Mouse (Mus musculus) CH12.LX (cell line): Measurements from ENCODE around the gene Slc25a26. TPM values are rescaled to one million over a fixed set of nuclear protein-coding genes. Genes with fewer than 3 reads are reported as not detected.
"Not testable (repeated sequence)": the region's sequence is repeated elsewhere in the genome, so short reads cannot be mapped to it uniquely, and the experiment has no call there.

Experiments
- DNase-seq: peaks from one replicate; pipeline ENCODE4 v3.0.0-alpha.2; 2013; ENCODE audit errors: extremely low read depth
- H3K27ac ChIP-seq: 2 replicates; pipeline ENCODE4 v1.5.1; 2012; ENCODE audit warnings: low read depth, mild to moderate bottlenecking, control low read depth, moderate library complexity; ENCODE audit not compliant: insufficient read depth
- H3K27me3 ChIP-seq: replicated peaks from 2 replicates; pipeline ENCODE3; 2012; ENCODE audit warnings: inconsistent platforms
- H3K36me3 ChIP-seq, 2 experiments: replicated peaks in 1 of 2; 2 replicates each; pipeline versions ENCODE3 to v1.6.1; 2012; ENCODE audit warnings: inconsistent platforms in 1 of 2, low read length in 1 of 2, mild to moderate bottlenecking in 1 of 2, mixed read lengths in 1 of 2, moderate library complexity in 1 of 2; ENCODE audit not compliant: control insufficient read depth in 1 of 2, insufficient read depth in 1 of 2
- H3K4me1 ChIP-seq, 2 experiments: 2 replicates each; pipeline ENCODE4 v1.6.1; 2012; ENCODE audit warnings: inconsistent platforms in 1 of 2, moderate library complexity in 1 of 2; ENCODE audit not compliant: insufficient read depth in 2 of 2, control insufficient read depth in 1 of 2
- H3K4me2 ChIP-seq: 2 replicates; pipeline ENCODE4 v1.6.1; 2012; ENCODE audit warnings: low read depth, mild to moderate bottlenecking, control low read depth; ENCODE audit not compliant: poor library complexity, insufficient read depth, severe bottlenecking
- H3K4me3 ChIP-seq, 3 experiments: fragments of 150-350 bp in 1 of 3; sonication (generic) in 1 of 3; replicated peaks in 1 of 3; 2 replicates each; pipeline versions ENCODE3 to v1.5.1; 2011 to 2012; ENCODE audit warnings: low read depth in 2 of 3, low read length in 2 of 3, mild to moderate bottlenecking in 2 of 3, moderate library complexity in 2 of 3, control low read depth in 1 of 3, improper control_type of control experiment in 1 of 3, inconsistent platforms in 1 of 3, mixed read lengths in 1 of 3; ENCODE audit not compliant: poor library complexity in 1 of 3
- H3K79me2 ChIP-seq: replicated peaks from 2 replicates; pipeline ENCODE4 v1.6.1; 2012; ENCODE audit warnings: mild to moderate bottlenecking, moderate library complexity; ENCODE audit not compliant: control insufficient read depth, poor library complexity, insufficient read depth, severe bottlenecking; ENCODE audit errors: extremely low read depth
- H3K9ac ChIP-seq: 2 replicates; pipeline ENCODE4 v1.6.1; 2012; ENCODE audit warnings: low read depth, mild to moderate bottlenecking, control low read depth, moderate library complexity; ENCODE audit not compliant: insufficient read depth
- H3K9me3 ChIP-seq: replicated peaks from 2 replicates; pipeline ENCODE3; 2012; ENCODE audit warnings: low read length, inconsistent platforms, mixed read lengths
- BHLHE40 ChIP-seq: IDR thresholded peaks from 2 replicates; pipeline ENCODE4 v1.6.1; 2011; ENCODE audit warnings: mild to moderate bottlenecking, low read depth, low read length, improper control_type of control experiment
- CHD2 ChIP-seq: IDR thresholded peaks from 2 replicates; pipeline ENCODE4 v1.6.1; 2011; ENCODE audit warnings: low read length, improper control_type of control experiment
- CTCF ChIP-seq, 2 experiments: IDR thresholded peaks in 1 of 2; conservative IDR thresholded peaks in 1 of 2; 2 replicates each; pipeline ENCODE4 v1.5.1; 2011 to 2012; ENCODE audit warnings: low read depth in 2 of 2, low read length in 2 of 2, improper control_type of control experiment in 1 of 2, inconsistent platforms in 1 of 2, mild to moderate bottlenecking in 1 of 2, moderate library complexity in 1 of 2
- E2F4 ChIP-seq: IDR thresholded peaks from 2 replicates; pipeline ENCODE4 v1.6.1; 2011; ENCODE audit warnings: low read depth, low read length, improper control_type of control experiment; ENCODE audit not compliant: insufficient replicate concordance
- ELF1 ChIP-seq: IDR thresholded peaks from 2 replicates; pipeline ENCODE4 v1.6.1; 2014; ENCODE audit warnings: low read depth, mild to moderate bottlenecking, inconsistent platforms, low read length, improper control_type of control experiment
- GABPA ChIP-seq: IDR thresholded peaks from 2 replicates; pipeline ENCODE4 v1.6.1; 2012; ENCODE audit warnings: low read depth, low read length, improper control_type of control experiment, inconsistent platforms; ENCODE audit not compliant: insufficient replicate concordance
- HCFC1 ChIP-seq: IDR thresholded peaks from 2 replicates; pipeline ENCODE4 v1.6.1; 2012; ENCODE audit warnings: low read depth, mild to moderate bottlenecking, inconsistent platforms, low read length, improper control_type of control experiment
- IRF4 ChIP-seq: IDR thresholded peaks from 2 replicates; pipeline ENCODE4 v1.6.1; 2014; ENCODE audit warnings: low read depth, mild to moderate bottlenecking, inconsistent platforms, low read length, improper control_type of control experiment
- JUN ChIP-seq: IDR thresholded peaks from 2 replicates; pipeline ENCODE4 v1.6.1; 2011; ENCODE audit warnings: low read depth, mild to moderate bottlenecking, low read length, improper control_type of control experiment, moderate library complexity; ENCODE audit not compliant: insufficient read depth
- MAFK ChIP-seq: IDR thresholded peaks from 2 replicates; pipeline ENCODE4 v1.6.1; 2011; ENCODE audit warnings: low read length, improper control_type of control experiment; ENCODE audit not compliant: insufficient replicate concordance
- MXI1 ChIP-seq: IDR thresholded peaks from 2 replicates; pipeline ENCODE4 v1.6.1; 2011; ENCODE audit warnings: mild to moderate bottlenecking, low read depth, low read length, improper control_type of control experiment
- MYC ChIP-seq: IDR thresholded peaks from 2 replicates; pipeline ENCODE4 v1.6.1; 2011; ENCODE audit warnings: low read depth, mild to moderate bottlenecking, improper control_type of control experiment, low read length
- NELFE ChIP-seq: IDR thresholded peaks from 2 replicates; pipeline ENCODE4 v1.6.1; 2011; ENCODE audit warnings: low read depth, low read length, improper control_type of control experiment
- PAX5 ChIP-seq: IDR thresholded peaks from 2 replicates; pipeline ENCODE4 v1.6.1; 2012; ENCODE audit warnings: low read length, inconsistent platforms, mixed read lengths
- POLR2A ChIP-seq: IDR thresholded peaks from 2 replicates; pipeline ENCODE4 v1.6.1; 2011; ENCODE audit warnings: low read depth, mild to moderate bottlenecking, improper control_type of control experiment, low read length
- POLR2AphosphoS2 ChIP-seq: IDR thresholded peaks from 2 replicates; pipeline ENCODE4 v1.6.1; 2011; ENCODE audit warnings: low read depth, low read length, improper control_type of control experiment
- RAD21 ChIP-seq: IDR thresholded peaks from 2 replicates; pipeline ENCODE4 v1.6.1; 2011; ENCODE audit warnings: low read depth, mild to moderate bottlenecking, low read length, improper control_type of control experiment, moderate library complexity
- RCOR1 ChIP-seq: conservative IDR thresholded peaks from 2 replicates; pipeline ENCODE4 v1.6.1; 2012; ENCODE audit warnings: low read depth, mild to moderate bottlenecking, inconsistent platforms, low read length, improper control_type of control experiment
- SIN3A ChIP-seq: IDR thresholded peaks from 2 replicates; pipeline ENCODE4 v1.6.1; 2012; ENCODE audit warnings: low read length, improper control_type of control experiment, inconsistent platforms
- TBP ChIP-seq: conservative IDR thresholded peaks from 2 replicates; pipeline ENCODE4 v1.6.1; 2011; ENCODE audit warnings: low read depth, low read length, improper control_type of control experiment
- TCF12 ChIP-seq: IDR thresholded peaks from 2 replicates; pipeline ENCODE4 v1.6.1; 2014; ENCODE audit warnings: low read depth, mild to moderate bottlenecking, inconsistent platforms, low read length, improper control_type of control experiment
- UBTF ChIP-seq: IDR thresholded peaks from 2 replicates; pipeline ENCODE4 v1.6.1; 2012; ENCODE audit warnings: low read depth, mild to moderate bottlenecking, inconsistent platforms, low read length, improper control_type of control experiment, moderate library complexity
- ZC3H11A ChIP-seq: IDR thresholded peaks from 2 replicates; pipeline ENCODE4 v1.6.1; 2012; ENCODE audit warnings: low read depth, mild to moderate bottlenecking, inconsistent platforms, low read length, improper control_type of control experiment
- ZMIZ1 ChIP-seq: IDR thresholded peaks from 2 replicates; pipeline ENCODE4 v1.6.1; 2012; ENCODE audit warnings: low read depth, mild to moderate bottlenecking, inconsistent platforms, low read length, improper control_type of control experiment
- ZNF384 ChIP-seq: IDR thresholded peaks from 2 replicates; pipeline ENCODE4 v1.6.1; 2012; ENCODE audit warnings: low read depth, low read length, improper control_type of control experiment, inconsistent platforms
- dilution Hi-C: fragments of 300-500 bp; cut with MboI; formaldehyde crosslinking; loops from 2 replicates; pipeline ENCODE4 v1.14.3; 2020; ENCODE audit warnings: low sequenced_read_pairs; ENCODE audit not compliant: extremely low pct_unique_long_range_greater_than_20kb, extremely low pct_ligation_motif_present
- in situ Hi-C: fragments of 300-500 bp; cut with MboI; formaldehyde crosslinking; loops from 3 replicates; pipeline ENCODE4 v1.14.3; 2019; ENCODE audit warnings: low sequenced_read_pairs, low pct_ligation_motif_present, low pct_unique_long_range_greater_than_20kb, mixed read lengths
- polyA plus RNA-seq: library from polyadenylated mRNA; unstranded; fragments of >175 nt; gene quantifications from 2 replicates; pipeline ENCODE4 v1.2.1, GENCODE M21; 2012; ENCODE audit warnings: low read depth; ENCODE audit not compliant: insufficient read length
- total RNA-seq, 2 experiments: library from RNA; depleted of rRNA; stranded (reverse); fragments of 300-350 nt in 1 of 2; fragments of >200 nt in 1 of 2; gene quantifications; 2 replicates each; pipeline ENCODE4 v1.2.3; 2012 to 2014

Slc25a26 gene
- total and polyA plus RNA-seq, 3 experiments, result 5.5 to 9.9 (median 5.9) TPM

- H3K79me2 ChIP-seq, result no peaks in the 10 kb centered on the region
- H3K4me1 ChIP-seq, result peaks cover 2 to 7% of the 10 kb centered on the region in 2 experiments; a peak in 2 of 4 replicates
- peaks cover 5% of the 10 kb centered on the region for H3K9me3 ChIP-seq
- in situ Hi-C loops, result no loop called here
- H3K36me3 ChIP-seq, result peaks cover 0 to 15% of the 10 kb centered on the region in 2 experiments
- no peak overlapping the region for H3K4me2 ChIP-seq
- no peak overlapping the region for H3K9ac ChIP-seq
- TF ChIP-seq CHD2 (no peak), MYC (no peak), RCOR1 (no peak), UBTF (no peak), POLR2A (no peak), PAX5 (no peak), ZC3H11A (no peak), MXI1 (no peak), RAD21 (no peak), JUN (no peak), TCF12 (no peak), NELFE (no peak), ELF1 (no peak), E2F4 (no peak), ZNF384 (no peak), GABPA (no peak), MAFK (no peak), HCFC1 (no peak), CTCF (conservative IDR thresholded peaks at IDR 0.05 in 1 of 2, IDR thresholded peaks at IDR 0.05 in 1 of 2; ENCODE audit: low read depth in 2 of 2, low read length in 2 of 2) (no peak)
- no peak overlapping the region for H3K4me3 ChIP-seq
- no peaks in the 10 kb centered on the region for H3K27me3 ChIP-seq
- DNase-seq, result no peak
- H3K27ac ChIP-seq, result no peak overlapping the region
- dilution Hi-C loops, result no loop called here
These were observed 50.7 kb downstream of the Slc25a26 start for GRCm38 (mm10) chr6:94550851-94551250.

- Histone ChIP-seq H3K79me2 (no peaks in the 10 kb centered on the region), H3K36me3 (peaks cover 0 to 15% of the 10 kb centered on the region in 2 experiments), H3K9ac (no peak overlapping the region), H3K27ac (no peak overlapping the region), H3K9me3 (peaks cover 5% of the 10 kb centered on the region), H3K4me3 (no peak overlapping the region), H3K4me1 (peaks cover 2 to 7% of the 10 kb centered on the region in 2 experiments; a peak in 2 of 4 replicates), H3K27me3 (no peaks in the 10 kb centered on the region), H3K4me2 (no peak overlapping the region)
- dilution Hi-C loops, result no loop called here
- TF ChIP-seq TBP, result no peak
- TF ChIP-seq ZMIZ1, result no peak
- no peak for TF ChIP-seq PAX5
- TF ChIP-seq ZNF384, result no peak
- no peak for TF ChIP-seq GABPA
- TF ChIP-seq JUN, result no peak
- no peak for TF ChIP-seq SIN3A
- TF ChIP-seq POLR2AphosphoS2, result no peak
- no peak for TF ChIP-seq BHLHE40
- no peak for TF ChIP-seq IRF4
- no peak for DNase-seq
- in situ Hi-C loops, result no loop called here
These were observed 53.0 kb downstream of the Slc25a26 start for GRCm38 (mm10) chr6:94553085-94553484.

- dilution Hi-C loops, in situ Hi-C loops, H3K79me2 ChIP-seq, H3K27ac ChIP-seq, H3K4me3 ChIP-seq, H3K9ac ChIP-seq, DNase-seq, H3K9me3 ChIP-seq, H3K27me3 ChIP-seq, H3K4me1 ChIP-seq, H3K4me2 ChIP-seq: not testable (repeated sequence)
- H3K36me3 ChIP-seq, result peaks cover 0 to 15% of the 10 kb centered on the region in 2 experiments
These were observed 58.5 kb downstream of the Slc25a26 start for GRCm38 (mm10) chr6:94558603-94559002.
